Mouse (Mus musculus): ENCODE data around the gene Olfr1353. TPM values are rescaled to one million over a fixed set of nuclear protein-coding genes. Genes with fewer than 3 reads are reported as not detected.
"Not testable (repeated sequence)": the region's sequence is repeated elsewhere in the genome, so short reads cannot be mapped to it uniquely, and the experiment has no call there.

Olfr1353 gene
- not detected in 2 replicates for polyA plus RNA-seq (2014; fragmentation: Nextera tagmentation; extraction: Ambion mirVana)

- DNase-seq; ATAC-seq (ENCODE audit: insufficient read depth); H3K27ac ChIP-seq (ENCODE audit: low read depth); H3K9ac ChIP-seq; H3K27me3 ChIP-seq (ENCODE audit: insufficient read depth, low read length); H3K4me1 ChIP-seq (ENCODE audit: insufficient read depth); H3K9me3 ChIP-seq (ENCODE audit: low read depth, low read length); H3K36me3 ChIP-seq (ENCODE audit: insufficient read depth); H3K4me2 ChIP-seq; H3K4me3 ChIP-seq (ENCODE audit: low read depth, low read length): not testable (repeated sequence)
Measured at GRCm38 (mm10) chr10:78963009-78963408, at the start of gene Olfr1353. Gene Olfr1353, plus strand, starts transcription at chr10:78963309.

- not testable (repeated sequence) for H3K27ac ChIP-seq (ENCODE audit: low read depth); H3K36me3 ChIP-seq (ENCODE audit: insufficient read depth); H3K4me1 ChIP-seq (ENCODE audit: insufficient read depth); H3K4me2 ChIP-seq; DNase-seq; H3K27me3 ChIP-seq (ENCODE audit: insufficient read depth, low read length); H3K4me3 ChIP-seq (ENCODE audit: low read depth, low read length); H3K9me3 ChIP-seq (ENCODE audit: low read depth, low read length); H3K9ac ChIP-seq; ATAC-seq (ENCODE audit: insufficient read depth)
- 79% methylated on average over 1 of the region's 1 CpGs for WGBS
Measured at GRCm38 (mm10) chr10:78950336-78950735, 12.8 kb upstream of the Olfr1353 start, which contains the start of gene Olfr8. Gene Olfr8, plus strand, starts transcription at chr10:78950636.

GRCm38 (mm10) chr10:78980750-78981149, 17.6 kb downstream of the Olfr1353 start, which contains the start of gene Olfr1352:
Gene Olfr1352, plus strand, starts transcription at chr10:78981050.
- no peaks in the 10 kb centered on the region for H3K36me3 ChIP-seq (ENCODE audit: insufficient read depth)
- H3K27ac ChIP-seq (ENCODE audit: low read depth) = no peak within 1 kb of the TSS
- no peak within 1 kb of the TSS for H3K9ac ChIP-seq
- TF ChIP-seq CTCF (IDR thresholded peaks at IDR 0.05; ENCODE audit: low read depth) = no peak
- H3K4me3 ChIP-seq (ENCODE audit: low read depth, low read length) = no peak within 1 kb of the TSS
- no peaks in the 10 kb centered on the region for H3K27me3 ChIP-seq (ENCODE audit: insufficient read depth, low read length)
- no peaks in the 10 kb centered on the region for H3K9me3 ChIP-seq (ENCODE audit: low read depth, low read length)
- ATAC-seq (ENCODE audit: insufficient read depth) (no peak), DNase-seq (no peak)
- H3K4me1 ChIP-seq (ENCODE audit: insufficient read depth) = no peaks in the 10 kb centered on the region
- no peak within 1 kb of the TSS for H3K4me2 ChIP-seq

GRCm38 (mm10) chr10:79012172-79012571, 49.1 kb downstream of the Olfr1353 start, which contains the start of gene Olfr1351:
Gene Olfr1351, plus strand, starts transcription at chr10:79012472.
- Histone ChIP-seq H3K27ac (ENCODE audit: low read depth) (no peak within 1 kb of the TSS), H3K4me2 (no peak within 1 kb of the TSS), H3K4me1 (ENCODE audit: insufficient read depth) (no peaks in the 10 kb centered on the region), H3K9ac (no peak within 1 kb of the TSS), H3K27me3 (ENCODE audit: insufficient read depth, low read length) (no peaks in the 10 kb centered on the region), H3K36me3 (ENCODE audit: insufficient read depth) (no peaks in the 10 kb centered on the region), H3K4me3 (ENCODE audit: low read depth, low read length) (no peak within 1 kb of the TSS), H3K9me3 (ENCODE audit: low read depth, low read length) (no peaks in the 10 kb centered on the region)
- no peak for ATAC-seq (ENCODE audit: insufficient read depth)
- no peak for DNase-seq
- TF ChIP-seq CTCF (IDR thresholded peaks at IDR 0.05; ENCODE audit: low read depth) = no peak
- 69% methylated on average over 1 of the region's 1 CpGs for WGBS

Other genes with a start within 250 kb of the Olfr1353 start
- not detected in 2 replicates for gene Casp14, start 245.0 kb upstream of the Olfr1353 start, polyA plus RNA-seq (2014; fragmentation: Nextera tagmentation; extraction: Ambion mirVana)
- 0.18 and 0.21 TPM in 2 replicates for gene Ccdc105, start 210.2 kb upstream of the Olfr1353 start, polyA plus RNA-seq (2014; fragmentation: Nextera tagmentation; extraction: Ambion mirVana)
- 0.77 and 1.1 TPM in 2 replicates for gene Slc1a6, start 182.8 kb upstream of the Olfr1353 start, polyA plus RNA-seq (2014; fragmentation: Nextera tagmentation; extraction: Ambion mirVana)
- not detected in 2 replicates for gene Olfr1356, start 111.1 kb upstream of the Olfr1353 start, polyA plus RNA-seq (2014; fragmentation: Nextera tagmentation; extraction: Ambion mirVana)
- 0.07 TPM in 1 of 2 replicates, not detected in the other for gene Olfr1355, start 87.8 kb upstream of the Olfr1353 start, polyA plus RNA-seq (2014; fragmentation: Nextera tagmentation; extraction: Ambion mirVana)
- not detected in 2 replicates for gene Olfr1354, start 50.1 kb upstream of the Olfr1353 start, polyA plus RNA-seq (2014; fragmentation: Nextera tagmentation; extraction: Ambion mirVana)
- gene Olfr8, start 12.7 kb upstream of the Olfr1353 start, polyA plus RNA-seq (2014; fragmentation: Nextera tagmentation; extraction: Ambion mirVana) = not detected in 2 replicates
- not detected in 2 replicates for gene Olfr1352, start 17.7 kb downstream of the Olfr1353 start, polyA plus RNA-seq (2014; fragmentation: Nextera tagmentation; extraction: Ambion mirVana)
- not detected in 2 replicates for gene Olfr1351, start 49.2 kb downstream of the Olfr1353 start, polyA plus RNA-seq (2014; fragmentation: Nextera tagmentation; extraction: Ambion mirVana)
- gene Olfr57, start 65.4 kb downstream of the Olfr1353 start, polyA plus RNA-seq (2014; fragmentation: Nextera tagmentation; extraction: Ambion mirVana) = 0.11 and 0.20 TPM in 2 replicates
- 30.9 and 33.9 TPM in 2 replicates for gene 2610008E11Rik, start 134.3 kb downstream of the Olfr1353 start, polyA plus RNA-seq (2014; fragmentation: Nextera tagmentation; extraction: Ambion mirVana)
- not detected in 2 replicates for gene Vmn2r80, start 185.5 kb downstream of the Olfr1353 start, polyA plus RNA-seq (2014; fragmentation: Nextera tagmentation; extraction: Ambion mirVana)

All from lung, embryonic 14.5 days (tissue).